Mouse (Mus musculus) urinary bladder, adult 2 months (tissue): ENCODE results near the gene Prkg1. TPM values are rescaled to one million over a fixed set of nuclear protein-coding genes. Genes with fewer than 3 reads are reported as not detected.

Experiments used
- DNase-seq: peaks from one replicate; pipeline ENCODE4 v3.0.0; 2022; ENCODE audit warnings: low spot score
- polyA plus RNA-seq: library from polyadenylated mRNA; depleted of rRNA; stranded (reverse); fragments of >200 nt; gene quantifications from 2 replicates; pipeline ENCODE4 v1.2.3, GENCODE M21; 2012

Prkg1 gene
- polyA plus RNA-seq, 1 experiment = 4.1 TPM

GRCm38 (mm10) chr19:31746635-31747034 lies 18.2 kb downstream of the Prkg1 start:
- no peak for DNase-seq

GRCm38 (mm10) chr19:31743241-31744045 lies 21.4 kb downstream of the Prkg1 start:
- DNase-seq = no peak

DNA sequence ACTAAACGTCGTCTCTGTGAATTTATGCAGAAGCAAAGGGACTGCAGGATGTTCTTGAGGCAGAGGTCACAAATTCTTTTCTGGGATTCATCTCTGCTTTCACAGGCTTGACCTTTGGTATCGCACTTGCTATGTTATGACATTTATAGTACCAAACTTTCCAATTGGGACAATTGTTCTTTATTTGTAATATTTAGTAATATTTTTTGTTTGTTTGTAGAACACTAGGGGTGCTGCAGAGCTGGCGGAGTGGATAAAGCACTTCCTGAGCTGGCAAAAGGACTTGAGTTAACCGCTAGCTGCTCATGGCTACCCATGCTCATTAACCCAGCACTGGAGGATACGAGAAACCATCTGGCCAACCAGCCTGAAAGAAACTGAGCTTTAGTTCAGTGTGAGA lies 49.9 kb downstream of the Prkg1 start:
- DNase-seq = no peak

DNA sequence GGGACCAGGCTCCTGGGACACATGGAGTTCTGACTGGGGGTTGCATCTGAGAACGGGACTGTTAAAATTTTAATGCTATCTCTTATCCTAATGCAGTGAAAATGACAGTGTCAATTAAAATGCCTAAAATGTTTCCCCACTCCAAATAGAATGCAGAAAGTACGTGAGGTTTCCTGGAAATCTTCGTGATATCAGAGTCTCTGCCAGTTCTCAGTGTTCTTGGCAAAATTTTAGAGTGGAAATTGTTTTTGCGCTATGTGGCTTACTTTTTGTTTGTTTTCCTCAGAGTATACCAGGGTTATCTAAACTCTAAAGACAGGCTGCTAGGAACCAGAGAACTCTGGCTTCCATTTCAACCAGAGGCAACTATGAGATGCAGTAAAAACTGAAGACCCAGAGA lies 50.4 kb downstream of the Prkg1 start:
- DNase-seq = no peak

DNA sequence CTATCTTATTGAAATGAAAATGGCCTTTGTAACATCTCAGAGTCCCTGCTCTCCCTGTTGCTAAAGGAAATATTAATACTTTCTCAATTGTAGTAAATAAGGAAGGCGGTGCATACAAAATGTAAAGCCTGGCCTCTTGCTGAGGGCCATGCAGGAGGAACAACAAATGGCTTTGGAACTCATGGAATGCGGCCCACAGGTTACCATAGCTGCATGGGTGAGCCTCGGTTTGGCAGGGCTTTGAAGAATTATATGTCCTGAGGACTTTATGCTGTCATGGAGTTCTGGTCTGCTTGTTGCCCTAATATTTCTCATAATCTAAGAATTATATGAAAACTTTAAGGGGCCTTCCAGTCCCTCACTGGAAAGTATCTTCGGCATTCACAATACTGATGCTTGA lies 51.5 kb downstream of the Prkg1 start:
- DNase-seq = no peak

- no peak for DNase-seq
Observed at GRCm38 (mm10) chr19:31710336-31710735, 54.5 kb downstream of the Prkg1 start.

DNA sequence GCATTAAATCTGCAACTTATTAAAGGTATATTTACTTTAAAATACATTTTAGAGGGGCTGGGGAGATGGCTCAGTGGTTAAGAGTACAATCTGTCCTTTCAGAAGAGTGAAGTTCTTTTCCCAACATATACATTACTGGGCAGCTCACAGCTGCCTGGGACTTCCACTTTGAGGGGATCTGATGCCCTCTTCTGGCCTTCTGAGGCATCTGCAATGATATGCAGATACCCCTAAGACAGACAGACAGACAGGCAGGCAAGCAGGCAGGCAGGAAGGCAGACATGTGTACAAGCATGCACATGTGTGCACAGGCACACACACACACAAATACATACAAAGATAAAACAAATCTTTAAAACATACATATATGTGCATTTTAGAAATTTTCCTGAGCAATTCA lies 60.8 kb downstream of the Prkg1 start:
- no peak for DNase-seq

GRCm38 (mm10) chr19:31698916-31699315 lies 65.9 kb downstream of the Prkg1 start:
- no peak for DNase-seq

DNA sequence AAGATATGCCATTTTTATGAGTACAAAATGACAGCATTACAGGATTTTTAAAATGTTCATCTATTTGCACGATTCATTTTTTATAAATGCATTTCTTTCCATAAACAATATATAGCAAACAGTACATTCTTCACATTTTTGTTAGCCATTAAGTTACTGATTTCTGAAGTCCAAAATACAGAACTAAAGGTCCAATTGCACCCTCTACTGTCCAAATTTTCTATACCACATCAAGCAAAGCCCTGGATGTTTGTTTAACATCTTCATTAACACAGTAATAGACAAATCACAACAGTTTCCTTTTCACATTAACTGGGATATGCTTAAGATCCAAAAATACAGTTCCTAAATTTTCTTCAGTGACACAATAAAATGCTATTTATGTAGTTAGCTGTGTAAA lies 84.0 kb downstream of the Prkg1 start:
- no peak for DNase-seq

DNA sequence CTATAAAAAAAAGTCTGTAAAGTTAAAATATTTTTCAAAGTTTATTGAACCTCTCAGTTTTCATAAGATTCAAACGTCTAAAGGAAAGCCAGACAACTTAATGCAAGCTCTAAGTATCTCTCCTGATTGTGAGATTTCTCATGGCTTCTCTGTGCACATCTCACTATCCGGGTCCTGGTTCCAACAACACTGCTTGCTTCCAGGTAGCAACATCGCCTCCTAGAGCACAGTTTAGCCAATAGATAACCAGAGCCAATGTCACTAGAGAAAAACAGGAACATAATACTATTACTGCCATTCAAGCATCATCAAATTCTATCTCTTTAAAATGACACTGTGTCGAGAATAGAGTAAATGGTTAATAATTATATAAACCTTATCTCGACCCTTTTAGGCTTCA lies 86.5 kb downstream of the Prkg1 start:
- DNase-seq = no peak

DNA sequence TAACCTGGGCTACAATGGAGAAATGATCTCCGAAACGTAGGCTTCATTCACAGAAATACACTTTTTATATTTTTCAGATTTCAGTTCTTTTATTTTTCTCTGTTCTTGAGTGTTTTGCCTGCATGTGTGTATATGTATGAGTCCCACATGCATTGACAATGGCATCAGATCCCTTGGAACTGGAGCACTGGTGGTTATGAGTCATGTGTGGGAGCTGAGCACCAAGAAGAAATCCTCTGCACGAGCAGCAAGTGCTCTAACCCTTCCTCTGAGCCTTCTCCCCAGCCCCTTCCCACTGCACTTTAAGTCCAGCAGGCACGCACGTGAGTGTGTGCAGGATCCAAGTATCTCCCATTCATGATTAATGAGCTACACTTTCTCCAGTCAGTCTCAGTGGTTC lies 93.1 kb downstream of the Prkg1 start:
- DNase-seq = no peak

DNA sequence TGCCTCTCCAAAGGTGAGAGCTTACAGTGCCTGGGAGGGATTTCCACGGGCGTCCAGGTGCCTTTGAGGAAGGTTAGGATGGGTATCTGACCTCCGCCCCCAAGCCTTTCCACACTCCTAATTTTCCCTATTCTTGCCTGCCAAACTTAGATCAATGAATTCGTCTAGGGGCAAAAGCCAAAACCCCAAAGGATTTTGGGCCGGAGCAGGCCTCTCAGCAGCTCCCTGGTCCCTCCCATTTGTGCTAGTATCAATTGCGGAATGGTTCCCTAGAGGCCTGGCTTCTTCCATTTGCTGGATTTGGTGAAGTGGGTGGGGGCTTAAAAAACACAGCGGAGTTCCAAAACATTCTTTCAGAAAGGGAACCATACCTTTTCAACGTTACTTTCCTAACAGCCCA lies 99.8 kb downstream of the Prkg1 start:
- DNase-seq = no peak

DNA sequence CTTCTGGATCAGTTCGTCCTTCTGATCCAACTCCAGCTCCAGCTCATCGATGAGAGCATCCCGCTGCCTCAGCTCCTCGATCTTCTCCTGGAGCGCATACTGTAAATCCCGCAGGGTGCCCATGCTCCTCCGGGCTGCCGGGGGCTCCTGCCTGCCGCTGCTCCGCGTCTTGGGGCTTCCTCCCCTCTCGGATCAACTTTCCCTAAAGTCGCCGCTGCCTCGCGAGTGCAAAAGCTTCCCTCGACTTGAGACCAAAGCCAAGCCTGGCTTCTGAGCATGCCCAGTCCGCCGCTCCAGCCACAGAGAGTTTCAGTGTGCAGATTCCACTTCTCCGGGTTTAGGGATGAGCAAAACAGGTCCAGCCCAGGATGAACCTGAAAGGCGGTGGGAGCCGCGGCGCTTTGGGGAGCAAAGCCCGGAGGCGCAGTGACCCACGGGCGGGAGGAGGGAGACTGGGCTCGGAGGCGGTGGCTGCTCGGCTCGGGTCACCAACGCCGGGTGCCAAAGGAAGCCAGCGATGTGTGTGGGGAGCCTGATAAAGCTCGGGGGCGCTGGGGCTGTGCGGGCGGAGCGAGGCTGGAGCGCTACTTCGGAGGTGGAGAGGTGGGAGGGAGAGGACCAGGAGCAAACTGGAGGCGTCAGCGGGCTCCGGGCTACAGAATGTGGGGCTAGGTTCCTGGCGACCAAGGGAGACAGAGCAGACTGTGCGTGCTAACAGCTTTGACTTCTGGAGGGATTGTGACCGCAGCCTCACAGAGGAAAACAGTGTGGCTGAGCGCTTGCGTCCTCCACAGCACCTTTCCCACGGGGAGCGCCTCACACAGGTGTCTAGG lies 100.5 kb downstream of the Prkg1 start:
- DNase-seq = peak; percentile 34

DNA sequence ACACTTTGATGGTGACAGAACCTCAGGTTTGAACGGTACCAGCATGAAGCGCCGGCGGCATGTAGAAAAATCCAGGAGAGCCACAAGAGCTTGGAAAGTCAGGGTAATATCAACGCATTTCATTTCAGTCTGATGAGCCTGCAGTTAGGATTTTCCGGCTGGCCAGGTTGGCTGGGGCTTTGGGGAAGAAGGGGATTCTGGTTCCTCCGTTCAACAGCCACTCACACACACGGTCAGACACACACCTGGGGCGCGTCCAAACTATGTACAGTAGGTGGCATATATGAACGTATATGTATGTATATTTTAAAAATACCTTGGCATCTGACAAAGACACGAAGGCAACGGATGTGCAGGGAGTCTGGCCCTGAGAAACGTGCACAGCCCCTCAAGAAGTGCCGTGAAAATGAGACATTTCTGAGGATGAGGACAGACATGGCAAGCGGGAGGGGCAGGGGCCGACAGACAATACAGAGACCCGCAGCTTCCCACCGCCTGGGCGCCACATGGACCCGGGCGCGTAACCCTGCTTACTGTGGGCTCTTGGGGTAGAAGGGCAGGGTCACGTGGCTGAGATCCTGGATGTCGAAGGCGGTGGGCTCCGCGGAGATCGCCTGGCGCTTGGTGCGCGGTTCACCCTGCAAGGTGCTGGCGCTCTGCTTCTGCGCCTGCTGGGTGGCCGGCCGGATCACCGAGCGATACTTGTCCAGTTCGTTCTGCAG lies 101.2 kb downstream of the Prkg1 start:
- DNase-seq = no peak

- no peak for DNase-seq
Observed at GRCm38 (mm10) chr19:31662802-31663201, 102.0 kb downstream of the Prkg1 start.

DNA sequence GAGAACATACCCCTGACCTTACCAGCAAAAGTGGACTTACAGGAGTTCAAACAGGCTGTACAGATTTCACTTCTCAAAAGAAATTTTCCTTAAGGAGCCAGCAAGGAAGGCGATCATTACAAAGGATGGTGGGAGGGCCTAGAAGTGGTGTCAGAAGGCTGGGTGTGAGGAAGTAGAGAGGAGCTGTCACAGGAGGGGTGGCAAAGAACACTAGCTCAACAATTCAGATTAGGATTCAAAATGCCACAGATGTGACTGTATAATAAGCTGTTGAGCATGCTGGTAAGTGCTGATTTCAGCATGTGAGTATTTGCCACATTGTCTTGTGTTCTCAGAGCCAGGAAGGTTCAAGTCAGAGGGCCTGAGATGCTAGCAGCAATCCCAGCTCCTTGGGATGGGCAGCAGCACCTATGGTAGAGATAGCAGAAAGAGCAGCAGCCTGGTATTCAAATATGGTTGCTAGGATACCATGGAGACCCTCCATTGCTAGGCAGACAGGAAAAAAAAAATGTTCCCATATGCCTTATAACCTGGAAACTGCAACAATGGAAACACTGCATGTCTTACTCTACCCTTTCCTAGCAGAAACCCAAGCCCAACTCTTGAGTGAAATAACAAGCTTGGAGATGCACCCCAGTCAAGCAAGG lies 106.0 kb downstream of the Prkg1 start:
- no peak for DNase-seq

DNA sequence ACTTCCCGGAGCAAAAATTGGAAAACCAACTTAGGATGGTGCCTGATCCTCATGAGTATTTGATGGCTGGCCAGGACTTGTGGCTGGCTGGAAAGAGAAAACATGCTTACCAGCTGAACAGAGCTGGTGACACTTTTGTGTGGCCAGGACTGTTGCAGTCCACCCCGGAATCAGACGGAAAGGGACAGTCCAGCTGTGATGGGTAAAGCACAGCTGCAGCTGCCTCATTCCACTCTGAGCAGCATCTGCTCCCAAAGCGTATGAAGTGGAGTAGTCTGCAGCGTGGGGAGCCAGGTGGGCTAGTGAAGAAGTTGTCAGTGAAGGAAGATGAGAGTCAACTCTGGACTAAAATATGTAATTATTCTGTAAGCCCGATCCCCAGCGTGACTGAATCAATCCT lies 108.6 kb downstream of the Prkg1 start:
- no peak for DNase-seq

- DNase-seq = no peak
Observed at GRCm38 (mm10) chr19:31655826-31656225, 109.0 kb downstream of the Prkg1 start.

GRCm38 (mm10) chr19:31654022-31654421 lies 110.8 kb downstream of the Prkg1 start:
- no peak for DNase-seq

DNA sequence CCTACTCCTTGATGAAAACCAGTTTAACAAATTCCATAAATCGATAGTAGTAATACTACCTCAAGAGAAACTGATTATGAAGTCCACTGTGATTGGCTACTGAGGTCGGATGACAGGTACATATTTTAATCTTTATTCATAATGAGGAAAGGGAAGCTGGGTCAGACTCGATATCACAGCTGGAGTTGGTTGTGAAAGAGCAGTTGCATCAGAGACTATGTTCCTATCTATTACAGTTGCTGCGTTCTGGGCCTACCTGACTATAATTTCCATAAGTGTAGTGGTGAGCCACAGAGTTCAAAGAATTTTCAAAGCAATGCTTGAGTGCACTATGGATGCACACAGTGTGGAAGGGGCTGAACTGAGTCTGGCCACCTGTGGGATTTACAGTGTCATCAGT lies 114.4 kb downstream of the Prkg1 start:
- no peak for DNase-seq

DNA sequence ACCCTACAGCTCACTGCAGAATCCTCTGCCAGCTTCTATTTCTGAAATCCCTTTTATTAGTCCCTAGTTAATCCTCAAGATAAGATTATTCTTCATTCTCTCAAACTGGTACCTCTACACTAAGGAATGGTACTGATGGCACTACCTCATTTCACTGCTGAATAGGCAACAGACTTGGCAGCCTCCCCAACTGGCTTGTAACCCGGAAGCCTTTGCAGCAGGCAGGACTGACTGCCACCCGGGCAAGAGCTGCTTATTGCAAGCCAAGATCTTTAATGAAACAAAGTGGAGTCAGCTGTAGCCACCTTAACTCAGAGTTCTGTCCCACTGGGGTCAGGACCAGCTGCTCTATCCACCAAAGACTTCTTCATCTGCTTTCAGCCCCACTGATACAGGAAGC lies 117.3 kb downstream of the Prkg1 start:
- no peak for DNase-seq
